Mouse (Mus musculus): ENCODE measurements around the gene Nr2f6. TPM values are rescaled to one million over a fixed set of nuclear protein-coding genes. Genes with fewer than 3 reads are reported as not detected.

Gene Nr2f6
- 10 to 100 TPM; 49.2 to 58.0 TPM for polyA plus RNA-seq (2012; fragmentation: generic; extraction: Trizol)

DNA sequence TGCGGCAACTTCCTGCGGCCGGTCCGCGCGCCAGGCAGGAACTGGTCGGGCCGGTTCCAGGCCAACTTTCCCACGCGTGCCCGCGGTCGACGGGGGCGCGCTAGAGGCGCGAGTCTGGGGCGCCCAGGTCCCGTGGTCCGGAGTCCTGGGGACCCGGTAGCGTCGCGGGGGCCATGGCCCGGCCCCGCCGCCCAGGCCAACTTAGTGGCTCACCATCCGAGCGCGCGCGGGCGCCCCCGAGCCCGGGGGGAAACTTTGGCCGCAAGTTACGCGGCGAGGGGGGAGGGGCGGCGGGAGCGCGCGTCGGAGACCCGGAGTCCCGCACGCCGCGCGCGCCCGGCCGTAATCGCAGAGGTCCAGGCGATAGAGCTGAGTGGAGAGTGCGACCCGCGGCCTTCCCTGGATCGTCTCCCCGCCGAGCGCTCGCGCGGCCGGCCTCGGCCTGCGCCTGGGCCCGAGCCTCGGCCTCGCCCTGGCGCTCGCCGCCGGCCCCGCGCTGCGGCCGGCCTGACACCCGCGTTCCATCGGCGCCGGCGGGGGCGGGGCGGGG, at the start of gene Nr2f6:
Nr2f6 (minus strand) TSS at position 540 of the 550 bp plus-strand sequence.

DNA sequence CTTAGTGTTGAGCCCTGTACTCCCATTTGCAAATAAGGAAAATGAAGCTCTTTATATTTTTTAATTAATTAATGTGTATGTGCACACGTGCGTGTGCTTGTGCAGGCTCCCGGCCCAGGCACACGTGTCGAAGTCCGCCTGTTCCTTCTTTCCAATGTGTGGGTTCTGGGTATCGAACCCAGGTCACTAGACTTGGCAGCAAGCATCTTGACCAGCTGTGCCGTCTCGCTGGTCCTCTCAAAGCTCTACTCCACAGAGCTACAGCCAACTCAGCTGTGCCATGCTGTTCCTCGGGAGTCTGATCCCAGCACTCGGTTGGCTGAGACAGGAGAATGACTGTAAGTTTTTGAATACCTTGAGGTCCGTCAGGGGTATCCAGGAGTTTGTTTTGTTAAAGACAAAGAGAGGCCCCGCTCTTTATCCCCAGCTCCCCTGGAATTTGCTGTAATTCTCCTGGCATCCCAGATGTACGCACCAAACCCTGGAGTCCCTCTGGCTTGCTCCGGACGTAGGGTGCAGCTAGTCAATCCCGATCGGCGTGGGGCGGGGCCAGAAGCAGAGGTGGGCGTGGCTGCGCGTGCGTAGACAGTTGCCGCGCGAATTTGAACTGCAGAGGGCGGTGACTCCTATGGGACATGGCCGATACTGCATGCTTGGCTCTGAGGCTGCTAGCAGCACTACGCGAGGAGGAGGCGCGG, 23.8 kb upstream of the Nr2f6 start, which contains the start of gene Ankle1:
Ankle1 (plus strand) TSS at position 610 of the 698 bp plus-strand sequence.

DNA sequence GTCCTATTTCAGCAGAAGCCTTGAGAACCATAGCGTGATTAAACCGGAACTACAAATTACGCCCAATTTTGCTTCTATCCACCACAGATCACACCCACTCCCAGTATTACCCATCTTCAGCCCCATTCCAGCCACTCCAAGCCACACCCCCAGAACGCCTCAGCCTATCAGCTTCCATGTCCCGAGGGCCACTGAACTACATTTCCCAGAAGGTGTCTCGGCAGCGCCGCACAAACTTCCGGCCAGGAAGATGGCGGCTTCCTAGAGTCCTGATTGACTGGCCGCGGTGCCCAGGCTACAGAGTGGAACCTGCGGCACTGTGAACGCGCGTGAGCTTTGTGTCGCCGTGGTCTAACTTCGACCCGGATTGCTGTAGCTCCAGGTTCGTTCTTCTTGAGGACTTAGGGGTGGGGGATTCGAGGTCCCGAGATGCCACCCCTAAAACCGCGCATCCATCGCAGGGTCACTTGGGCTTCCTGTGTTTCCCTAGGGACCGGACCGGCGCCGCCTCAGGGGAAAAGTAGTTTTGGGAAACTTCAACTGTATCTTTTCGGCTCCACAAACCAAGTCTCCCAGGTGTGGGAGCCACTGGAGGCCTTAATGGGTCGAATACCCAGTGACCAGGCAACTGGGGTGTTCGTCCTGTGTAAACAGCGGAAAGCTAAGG, 15.0 kb upstream of the Nr2f6 start, which contains the start of gene Babam1:
Babam1 (plus strand) TSS at position 223 of the 667 bp plus-strand sequence.

DNA sequence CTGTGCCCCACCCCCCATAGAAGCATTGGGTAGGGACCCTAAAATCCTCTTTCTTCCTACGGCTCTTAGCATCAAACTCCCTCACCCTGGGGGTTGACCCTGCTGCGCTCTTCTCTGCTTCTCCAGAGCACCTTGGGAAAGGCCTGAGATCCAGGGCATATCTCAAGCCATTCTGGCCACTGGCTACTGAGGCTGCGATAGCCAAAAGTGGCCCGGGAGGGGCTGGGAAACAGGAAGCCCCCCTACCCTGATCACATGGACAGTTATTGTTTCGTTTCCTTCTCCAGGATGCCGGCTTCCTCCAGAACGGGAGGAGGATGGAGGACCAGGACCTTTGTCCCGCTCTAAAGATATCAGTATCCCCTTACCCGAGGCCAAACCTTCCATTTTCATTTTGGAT, 13.9 kb upstream of the Nr2f6 start, which contains the start of gene Ushbp1:
Ushbp1 (minus strand) TSS at position 174 of the 400 bp plus-strand sequence.

DNA sequence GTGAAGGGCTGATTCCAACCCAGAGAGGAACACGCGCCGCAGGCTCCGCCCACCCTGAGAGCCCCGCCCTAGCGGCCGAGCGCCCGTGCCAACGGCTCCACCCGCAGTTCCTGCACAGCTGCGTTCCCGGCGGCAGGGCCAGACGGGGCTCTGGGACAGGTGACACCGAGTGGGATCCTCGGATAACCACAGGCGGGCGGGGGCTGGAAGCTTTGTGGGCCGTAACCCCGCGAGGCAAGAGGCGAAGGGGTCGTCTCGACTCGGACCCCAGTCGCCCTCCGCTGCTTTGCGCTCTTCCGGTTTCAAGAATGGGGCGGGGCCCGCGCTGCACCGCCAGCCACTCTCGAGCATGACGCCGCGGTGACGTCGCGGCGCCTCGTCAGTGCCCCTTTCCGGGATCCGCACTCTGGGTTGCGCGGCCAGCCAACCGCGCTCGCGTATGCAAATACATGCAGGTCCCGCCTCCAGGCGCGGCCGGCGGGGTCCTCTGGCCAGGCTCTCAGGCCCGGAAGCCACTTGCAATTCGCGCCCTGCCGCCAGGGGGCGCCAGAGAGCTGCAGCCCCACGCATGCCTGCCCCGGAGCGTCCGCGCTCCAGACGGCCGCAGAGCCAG, 10.4 kb downstream of the Nr2f6 start, which contains the start of gene Ocel1:
Ocel1 (plus strand) TSS at position 63 of the 613 bp plus-strand sequence.

DNA sequence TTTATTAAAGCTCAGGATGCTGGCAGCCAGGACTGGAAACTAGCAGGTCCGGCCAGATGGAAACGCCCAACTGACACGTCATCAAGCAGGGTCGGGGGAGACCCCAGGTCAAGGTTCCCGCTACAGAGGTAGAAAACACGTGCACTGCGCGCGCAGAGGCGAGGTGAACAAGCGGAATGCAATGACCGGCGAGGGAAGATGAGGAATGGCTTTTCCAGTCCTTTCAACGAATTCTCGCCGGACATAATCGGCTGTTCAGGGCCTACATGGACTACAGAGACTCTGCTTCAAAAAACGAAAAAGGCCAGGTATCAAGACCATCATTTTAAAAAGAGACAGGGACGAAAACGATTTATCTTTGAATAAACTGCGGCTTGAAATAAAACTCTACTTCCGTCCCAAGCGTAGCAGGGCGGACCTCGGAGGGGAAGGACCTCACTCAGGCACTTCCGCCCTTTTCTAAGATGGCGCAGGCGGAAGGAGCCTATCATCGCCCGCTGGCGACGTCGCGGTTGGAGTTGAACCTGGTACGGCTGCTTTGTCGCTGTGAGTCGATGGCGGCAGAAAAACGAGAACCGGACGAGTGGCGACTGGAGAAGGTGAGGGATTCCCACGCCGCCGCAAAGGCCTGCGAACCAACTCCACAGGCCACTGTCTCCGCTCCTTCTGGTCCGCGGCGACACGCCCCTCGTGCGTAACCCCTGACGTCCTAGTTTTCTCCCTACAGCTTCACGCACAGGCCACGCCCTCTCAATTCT, 14.8 kb downstream of the Nr2f6 start, which contains the start of gene Use1:
Use1 (plus strand) TSS at position 78 of the 758 bp plus-strand sequence.

Other genes with a start within 250 kb of the Nr2f6 start
- gene Myo9b, start 109.2 kb downstream of the Nr2f6 start, polyA plus RNA-seq (2012; fragmentation: generic; extraction: Trizol) = 10 to 100 TPM; 16.6 to 39.5 TPM
- 10 to 100 TPM; 22.8 to 26.1 TPM for gene Haus8, start 109.0 kb downstream of the Nr2f6 start, polyA plus RNA-seq (2012; fragmentation: generic; extraction: Trizol)
- 100 to 1,000 TPM; 189 to 219 TPM for gene Use1, start 15.1 kb downstream of the Nr2f6 start, polyA plus RNA-seq (2012; fragmentation: generic; extraction: Trizol)
- gene Ocel1, start 10.7 kb downstream of the Nr2f6 start, polyA plus RNA-seq (2012; fragmentation: generic; extraction: Trizol) = 10 to 100 TPM; 22.1 to 26.8 TPM
- gene Ushbp1, start 13.8 kb upstream of the Nr2f6 start, polyA plus RNA-seq (2012; fragmentation: generic; extraction: Trizol) = under 1 TPM in 1 of 2 experiments, not detected in 1; 0.08 TPM
- 100 to 1,000 TPM; 111 to 146 TPM for gene Babam1, start 14.9 kb upstream of the Nr2f6 start, polyA plus RNA-seq (2012; fragmentation: generic; extraction: Trizol)
- 10 to 100 TPM in 1 of 2 experiments, 1 to 10 TPM in 1; 5.8 to 17.1 TPM for gene Ankle1, start 24.1 kb upstream of the Nr2f6 start, polyA plus RNA-seq (2012; fragmentation: generic; extraction: Trizol)
- 100 to 1,000 TPM in 1 of 2 experiments, 10 to 100 TPM in 1; 62.4 to 135 TPM for gene Abhd8, start 81.7 kb upstream of the Nr2f6 start, polyA plus RNA-seq (2012; fragmentation: generic; extraction: Trizol)
- gene Mrpl34, start 83.0 kb upstream of the Nr2f6 start, polyA plus RNA-seq (2012; fragmentation: generic; extraction: Trizol) = 100 to 1,000 TPM in 1 of 2 experiments, 10 to 100 TPM in 1; 85.2 to 111 TPM
- 10 to 100 TPM; 60.9 to 90.0 TPM for gene Dda1, start 87.2 kb upstream of the Nr2f6 start, polyA plus RNA-seq (2012; fragmentation: generic; extraction: Trizol)
- 10 to 100 TPM in 1 of 2 experiments, 1 to 10 TPM in 1; 4.6 to 25.7 TPM for gene Ano8, start 104.0 kb upstream of the Nr2f6 start, polyA plus RNA-seq (2012; fragmentation: generic; extraction: Trizol)
- 10 to 100 TPM; 16.4 to 24.2 TPM for gene Gtpbp3, start 106.1 kb upstream of the Nr2f6 start, polyA plus RNA-seq (2012; fragmentation: generic; extraction: Trizol)
- 1 to 10 TPM in 1 of 2 experiments, under 1 TPM in 1; 0.33 to 1.3 TPM for gene Plvap, start 129.8 kb upstream of the Nr2f6 start, polyA plus RNA-seq (2012; fragmentation: generic; extraction: Trizol)
- gene Ccdc194, start 143.8 kb upstream of the Nr2f6 start, polyA plus RNA-seq (2012; fragmentation: generic; extraction: Trizol) = under 1 TPM; 0.01 to 0.32 TPM
- gene Bst2, start 155.5 kb upstream of the Nr2f6 start, polyA plus RNA-seq (2012; fragmentation: generic; extraction: Trizol) = 10 to 100 TPM; 11.1 to 98.6 TPM
- 100 to 1,000 TPM; 101 to 142 TPM for gene Mvb12a, start 161.0 kb upstream of the Nr2f6 start, polyA plus RNA-seq (2012; fragmentation: generic; extraction: Trizol)
- not detected for gene Tmem221, start 176.9 kb upstream of the Nr2f6 start, polyA plus RNA-seq (2012; fragmentation: generic; extraction: Trizol)
- under 1 TPM in 1 of 2 experiments, not detected in 1; 0.04 TPM for gene Nxnl1, start 184.6 kb upstream of the Nr2f6 start, polyA plus RNA-seq (2012; fragmentation: generic; extraction: Trizol)
- gene Slc27a1, start 186.9 kb upstream of the Nr2f6 start, polyA plus RNA-seq (2012; fragmentation: generic; extraction: Trizol) = 10 to 100 TPM; 10.5 to 16.2 TPM
- 100 to 1,000 TPM; 229 to 539 TPM for gene Pgls, start 210.2 kb upstream of the Nr2f6 start, polyA plus RNA-seq (2012; fragmentation: generic; extraction: Trizol)
- 1 to 10 TPM in 1 of 2 experiments, under 1 TPM in 1; 0.47 to 4.4 TPM for gene Fam129c, start 215.7 kb upstream of the Nr2f6 start, polyA plus RNA-seq (2012; fragmentation: generic; extraction: Trizol)
- 10 to 100 TPM; 23.2 to 50.3 TPM for gene Colgalt1, start 229.0 kb upstream of the Nr2f6 start, polyA plus RNA-seq (2012; fragmentation: generic; extraction: Trizol)

Measured in C3H10T1/2 (cell line).